Mouse (Mus musculus) large intestine, adult 2 months (tissue): ENCODE results near the gene Hjurp. TPM values are rescaled to one million over a fixed set of nuclear protein-coding genes. Genes with fewer than 3 reads are reported as not detected.
"Not testable (repeated sequence)": the region's sequence is repeated elsewhere in the genome, so short reads cannot be mapped to it uniquely, and the experiment has no call there.

ENCODE experiments used
- DNase-seq: peaks from one replicate; pipeline ENCODE4 v3.0.0-alpha.2; 2012; ENCODE audit warnings: low read depth, low spot score
- WGBS: fragments of 180-500 bp; shearing (Covaris S2); methylation state at CpG from one replicate; pipeline ENCODE4 v1.1.7; 2018; 5-methylcytosine and 5-hydroxymethylcytosine counted together
- polyA plus RNA-seq: library from polyadenylated mRNA; depleted of rRNA; stranded (reverse); fragments of >200 nt; gene quantifications from 2 replicates; pipeline ENCODE4 v1.2.3, GENCODE M21; 2012

Gene Hjurp
- polyA plus RNA-seq, 1 experiment: 36.1 TPM

DNA sequence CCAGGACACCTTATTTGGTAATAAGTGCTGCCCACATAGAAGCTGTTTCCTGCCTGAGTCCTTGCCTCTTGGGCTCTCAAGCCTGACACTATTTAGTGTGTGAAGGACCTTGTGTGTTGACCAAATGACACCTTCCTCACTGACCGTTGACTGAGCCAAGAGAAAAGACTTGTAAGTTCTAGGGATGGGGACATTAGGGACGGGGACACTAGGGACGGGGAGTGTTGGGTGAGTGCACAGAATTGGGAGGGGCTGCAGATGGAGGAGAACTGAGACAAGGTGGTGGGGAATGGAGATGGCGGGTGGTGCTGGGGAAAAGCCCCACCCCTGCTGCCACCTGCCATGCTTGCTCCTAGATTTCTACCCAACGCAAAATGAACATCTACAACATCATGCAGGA, 47.4 kb downstream of the Hjurp start:
- no peak for DNase-seq
- WGBS: 89% methylated on average over 5 of the region's 5 CpGs

DNA sequence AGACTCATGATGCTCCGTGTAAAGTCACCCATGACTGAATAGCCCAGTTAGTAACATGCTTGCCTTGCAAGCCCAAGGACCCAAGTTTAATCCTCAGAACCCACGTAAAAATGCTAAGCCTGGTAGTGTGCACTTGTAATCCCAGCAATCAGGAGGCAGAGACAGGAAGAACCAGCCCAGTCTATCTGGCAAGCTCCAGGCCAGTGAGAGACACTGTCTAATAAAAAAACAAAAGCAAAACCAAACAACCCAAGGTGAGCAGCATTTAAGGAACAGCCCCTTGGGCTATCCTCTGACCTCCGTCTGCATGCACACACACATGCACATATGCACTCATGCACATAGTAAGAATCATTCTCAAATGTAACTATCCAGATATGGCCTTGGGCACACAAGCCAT, 47.9 kb downstream of the Hjurp start:
- DNase-seq: no peak

GRCm38 (mm10) chr1:88228121-88228520, 49.3 kb downstream of the Hjurp start:
- no peak for DNase-seq
- WGBS: 74% methylated on average over 7 of the region's 7 CpGs

More for the DNA sequence above, 47.9 kb downstream of the Hjurp start:
- WGBS: 84% methylated on average over 3 of the region's 3 CpGs

GRCm38 (mm10) chr1:88227482-88227881, 50.0 kb downstream of the Hjurp start:
- 59% methylated on average over 2 of the region's 2 CpGs for WGBS

GRCm38 (mm10) chr1:88226670-88227379, 50.6 kb downstream of the Hjurp start, which contains the start of gene Mroh2a:
Gene Mroh2a, plus strand, starts transcription at chr1:88226986.
- 58% methylated on average over 5 of the region's 5 CpGs for WGBS
- DNase-seq: no peak

More at GRCm38 (mm10) chr1:88227482-88227881, 50.0 kb downstream of the Hjurp start:
- DNase-seq: no peak

- no peak for DNase-seq
Measured at GRCm38 (mm10) chr1:88225741-88226140, 51.7 kb downstream of the Hjurp start.

DNA sequence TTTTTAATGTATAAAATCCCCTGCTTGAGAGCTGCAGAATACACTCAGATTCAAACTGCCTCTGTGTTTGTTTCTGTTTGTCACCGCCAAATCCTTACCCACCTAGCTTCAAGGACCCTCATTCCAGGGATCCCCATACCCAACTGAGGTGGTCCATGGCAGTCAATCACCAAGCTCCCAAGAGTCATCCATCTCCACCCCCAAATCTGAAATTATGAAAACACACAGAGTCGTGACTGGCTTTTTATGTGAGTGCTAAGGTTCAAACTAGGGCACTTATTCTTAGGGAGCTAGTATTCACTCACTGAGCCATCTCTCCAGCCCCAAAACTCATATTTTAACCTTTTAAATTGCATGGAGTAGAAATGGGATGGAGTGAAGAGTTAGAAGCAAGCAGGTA, 52.1 kb downstream of the Hjurp start:
- 35% methylated on average over 2 of the region's 2 CpGs for WGBS
- not testable (repeated sequence) for DNase-seq

DNA sequence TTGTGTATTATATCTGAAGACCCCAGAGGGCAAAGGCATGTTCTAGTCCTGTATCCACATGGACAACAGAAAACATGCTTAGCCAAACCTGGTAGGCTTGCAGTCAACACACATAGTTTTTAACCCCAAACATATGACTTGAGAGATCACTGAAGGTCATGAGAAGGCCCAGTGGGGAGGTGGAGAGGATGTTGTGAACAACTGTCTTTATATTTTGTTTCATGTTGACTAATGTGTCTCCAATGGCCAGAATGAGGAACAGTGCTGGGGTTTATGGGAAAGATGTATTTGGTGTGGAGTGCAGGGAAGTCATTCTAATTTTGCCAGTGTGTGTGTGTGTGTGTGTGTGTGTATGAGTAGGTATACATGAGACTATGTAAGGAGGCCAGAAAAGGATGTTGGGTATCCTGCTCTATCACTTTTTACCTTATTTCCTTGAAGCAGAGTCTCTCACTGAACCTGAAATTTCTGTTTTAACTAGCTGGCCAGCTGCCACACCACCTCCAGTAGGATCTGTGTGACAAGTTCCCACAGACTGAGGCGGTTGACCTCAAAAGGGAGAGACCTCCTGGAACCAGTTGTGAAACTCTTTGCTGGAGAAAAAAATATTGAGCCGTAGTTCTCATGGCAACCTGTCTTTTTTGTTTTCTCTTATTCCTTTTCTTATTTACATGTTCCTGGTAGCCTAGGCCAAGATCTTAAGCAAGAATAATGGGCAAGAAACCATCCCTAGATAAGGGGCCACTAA, 53.2 kb downstream of the Hjurp start:
- 38% methylated on average over 2 of the region's 2 CpGs for WGBS
- peak; percentile 97 for DNase-seq

GRCm38 (mm10) chr1:88223591-88223990, 53.8 kb downstream of the Hjurp start:
- 57% methylated on average over 1 of the region's 1 CpGs for WGBS
- DNase-seq: no peak

- not testable (repeated sequence) for DNase-seq
Measured at GRCm38 (mm10) chr1:88223011-88223515, 54.4 kb downstream of the Hjurp start.

DNA sequence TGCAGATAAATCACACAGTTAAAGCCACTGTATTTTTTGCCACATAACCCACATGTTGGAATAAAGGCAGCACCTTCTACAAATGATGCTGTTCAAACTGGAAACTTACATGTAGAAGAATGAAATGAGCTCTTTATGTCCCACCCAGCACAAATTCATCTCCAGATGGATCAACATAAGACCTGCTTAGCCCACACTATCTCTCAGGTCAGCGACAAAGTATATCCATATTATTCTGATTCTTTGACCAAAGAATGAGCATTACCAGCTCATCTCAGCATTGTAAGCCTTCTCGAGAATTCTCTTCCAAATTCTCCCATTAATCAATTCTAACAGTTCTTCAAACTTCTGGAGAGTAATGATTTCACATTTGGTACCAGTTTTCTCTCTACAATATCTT, 55.2 kb downstream of the Hjurp start:
- WGBS: 63% methylated on average over 2 of the region's 2 CpGs
- DNase-seq: no peak

- DNase-seq: peak; percentile 100
Measured at GRCm38 (mm10) chr1:88220336-88220735, 57.1 kb downstream of the Hjurp start.

DNA sequence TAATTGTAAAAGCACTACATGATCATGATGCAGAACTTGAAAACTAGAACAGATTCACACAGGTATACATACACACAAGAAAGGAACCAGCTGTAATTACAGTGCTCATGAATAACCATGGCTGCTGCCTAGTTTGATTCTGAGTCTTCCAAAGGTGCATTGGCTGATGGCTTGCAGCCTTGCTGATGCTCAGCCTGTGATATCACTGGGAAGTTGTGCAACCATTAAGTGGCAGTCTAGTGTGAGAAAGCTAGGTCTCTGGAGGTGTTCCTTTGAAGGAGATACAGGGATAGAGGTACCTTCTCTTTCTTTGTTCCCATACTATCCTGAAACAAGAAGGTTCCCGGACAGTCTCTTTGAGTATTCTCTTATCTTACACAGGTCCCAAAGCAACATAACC, 58.4 kb downstream of the Hjurp start:
- DNase-seq: no peak
- WGBS: 18% methylated on average over 1 of the region's 1 CpGs

- 51% methylated on average over 4 of the region's 4 CpGs for WGBS
- no peak for DNase-seq
Measured at GRCm38 (mm10) chr1:88218591-88218990, 58.8 kb downstream of the Hjurp start.

- WGBS: 78% methylated on average over 9 of the region's 9 CpGs
- DNase-seq: no peak
Measured at GRCm38 (mm10) chr1:88218051-88218450, 59.4 kb downstream of the Hjurp start.

GRCm38 (mm10) chr1:88217576-88217975, 59.9 kb downstream of the Hjurp start:
- DNase-seq: no peak
- WGBS: 36% methylated on average over 3 of the region's 3 CpGs

GRCm38 (mm10) chr1:88217144-88217543, 60.3 kb downstream of the Hjurp start:
- WGBS: 68% methylated on average over 2 of the region's 2 CpGs
- DNase-seq: no peak

GRCm38 (mm10) chr1:88216551-88216950, 60.9 kb downstream of the Hjurp start:
- no peak for DNase-seq

DNA sequence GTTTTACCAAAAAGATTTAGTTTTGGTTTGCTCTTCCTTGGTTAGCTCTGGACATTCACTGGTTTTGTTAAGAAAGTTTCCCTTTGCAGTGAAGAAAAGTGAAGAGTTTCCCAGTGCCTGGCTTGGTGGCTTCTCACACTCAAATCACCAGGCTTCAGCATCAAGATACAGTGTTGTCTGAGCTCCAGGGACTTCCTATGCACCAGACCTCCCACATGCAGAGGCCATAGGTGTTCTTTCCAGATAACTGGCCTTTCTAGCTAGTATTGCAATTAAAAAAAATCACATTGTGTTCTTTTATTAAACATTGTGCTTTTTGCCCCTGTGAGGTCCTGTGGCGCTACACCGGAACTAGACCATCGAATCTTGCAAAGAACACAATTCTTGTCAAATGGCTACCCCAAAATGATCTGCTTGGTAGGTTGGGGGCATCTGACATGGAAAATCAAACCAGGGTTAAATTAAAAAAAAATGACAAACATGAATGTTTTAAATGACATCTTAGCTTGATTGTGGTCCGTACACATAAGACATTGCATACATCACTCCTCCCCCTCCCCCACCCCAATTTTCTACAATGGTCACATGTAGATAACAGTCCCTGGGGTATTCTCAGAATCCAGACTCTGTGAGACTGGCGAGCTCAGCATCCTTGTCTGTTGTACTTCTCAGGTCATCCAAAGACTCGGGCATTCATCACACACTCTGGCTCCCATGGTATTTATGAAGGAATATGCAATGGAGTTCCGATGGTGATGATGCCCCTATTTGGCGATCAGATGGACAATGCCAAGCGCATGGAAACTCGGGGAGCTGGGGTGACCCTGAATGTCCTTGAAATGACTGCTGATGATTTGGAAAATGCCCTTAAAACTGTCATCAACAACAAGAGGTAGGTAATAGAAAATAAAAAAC, 61.7 kb downstream of the Hjurp start:
- no peak for DNase-seq
- 71% methylated on average over 10 of the region's 10 CpGs for WGBS

More at GRCm38 (mm10) chr1:88216551-88216950, 60.9 kb downstream of the Hjurp start:
- WGBS: 69% methylated on average over 2 of the region's 2 CpGs

- no peak for DNase-seq
- WGBS: 69% methylated on average over 2 of the region's 2 CpGs
Measured at GRCm38 (mm10) chr1:88214462-88214952, 62.9 kb downstream of the Hjurp start.
